Mouse (Mus musculus): Measurements from ENCODE around the gene 1110008P14Rik.
A peak's percentile ranks its signal among the peaks of the same experiment; 100 is the strongest.
"Not testable (repeated sequence)": the region's sequence is repeated elsewhere in the genome, so short reads cannot be mapped to it uniquely, and the experiment has no call there.

1110008P14Rik gene

DNA sequence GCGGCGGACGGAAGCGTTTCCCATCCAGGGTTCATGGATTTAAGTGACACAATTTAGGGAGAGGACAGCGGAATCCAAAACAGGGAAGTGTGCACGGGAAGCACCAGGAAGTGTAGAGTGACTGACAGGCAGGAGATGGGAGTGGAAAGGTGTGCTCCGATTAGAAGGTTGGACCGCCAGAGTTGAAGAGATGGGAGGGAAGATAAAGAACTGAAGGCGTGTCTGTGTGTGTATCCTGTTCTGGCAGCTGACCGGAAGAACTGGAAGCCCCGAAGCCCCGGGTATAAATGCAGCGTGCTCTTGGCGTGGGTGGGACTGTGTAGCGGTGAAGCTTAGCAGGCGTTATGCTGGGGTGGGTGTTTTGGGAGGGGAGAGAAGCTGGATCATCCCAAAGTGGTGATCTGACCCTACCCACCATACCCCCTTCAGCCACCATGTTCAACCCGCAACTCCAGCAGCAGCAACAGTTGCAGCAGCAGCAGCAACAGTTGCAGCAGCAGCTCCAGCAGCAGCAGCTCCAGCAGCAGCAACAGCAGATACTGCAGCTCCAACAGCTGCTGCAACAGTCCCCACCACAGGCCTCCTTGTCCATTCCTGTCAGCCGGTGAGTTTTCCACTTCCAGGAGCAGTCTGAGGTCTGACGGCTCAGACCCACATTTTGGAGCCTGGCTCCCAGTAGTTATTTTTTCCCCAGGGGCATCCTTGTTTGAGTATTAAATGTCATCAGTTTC is 18.2 kb downstream of the 1110008P14Rik start:
- peak; percentile 10 for DNase-seq (ENCODE audit: low spot score)

DNA sequence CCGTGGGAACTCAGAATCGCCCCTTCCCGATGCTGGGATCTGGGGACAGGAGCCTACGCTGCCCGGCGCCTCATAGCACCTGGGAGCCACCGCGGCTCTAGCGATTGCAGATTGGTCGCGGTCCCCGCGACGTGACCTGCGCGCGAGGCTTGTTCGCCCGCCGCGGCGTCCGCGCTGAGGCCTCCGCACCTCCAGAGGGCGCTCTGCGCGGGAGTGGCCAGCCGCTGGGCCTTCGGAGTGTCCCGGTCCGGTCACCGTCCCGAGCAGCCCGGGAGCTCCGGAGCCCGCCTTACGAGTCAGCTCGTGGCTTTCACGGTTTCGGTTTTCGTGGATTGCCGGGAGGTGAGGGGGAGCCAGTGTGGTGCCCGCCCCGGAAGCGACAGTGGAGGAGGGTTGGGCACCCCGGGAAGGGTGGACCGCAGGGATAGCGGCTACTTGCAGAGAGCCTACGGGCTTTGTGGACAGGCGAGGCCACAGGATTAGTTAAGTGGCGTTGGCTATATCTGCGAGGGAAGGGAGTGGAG is 18.9 kb downstream of the 1110008P14Rik start:
- DNase-seq (ENCODE audit: low spot score), result peak; percentile 84

DNA sequence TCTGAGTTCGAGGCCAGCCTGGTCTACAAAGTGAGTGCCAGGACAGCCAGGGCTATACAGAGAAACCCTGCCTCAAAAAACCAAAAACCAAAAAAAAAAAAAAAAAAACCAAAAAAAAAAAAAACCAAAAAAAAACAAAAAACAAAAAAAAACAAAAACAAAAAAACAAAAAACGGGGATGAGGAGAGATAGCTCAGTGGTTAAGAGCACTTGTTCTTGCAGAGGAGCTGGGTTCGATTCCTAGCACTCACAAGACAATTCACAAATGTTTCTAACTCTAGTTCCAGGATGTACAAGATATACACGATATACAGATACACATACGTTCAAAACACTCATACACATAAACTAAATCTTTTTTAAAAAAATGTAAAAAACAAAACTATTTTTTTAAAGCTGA is 19.5 kb downstream of the 1110008P14Rik start:
- not testable (repeated sequence) for DNase-seq (ENCODE audit: low spot score)

DNA sequence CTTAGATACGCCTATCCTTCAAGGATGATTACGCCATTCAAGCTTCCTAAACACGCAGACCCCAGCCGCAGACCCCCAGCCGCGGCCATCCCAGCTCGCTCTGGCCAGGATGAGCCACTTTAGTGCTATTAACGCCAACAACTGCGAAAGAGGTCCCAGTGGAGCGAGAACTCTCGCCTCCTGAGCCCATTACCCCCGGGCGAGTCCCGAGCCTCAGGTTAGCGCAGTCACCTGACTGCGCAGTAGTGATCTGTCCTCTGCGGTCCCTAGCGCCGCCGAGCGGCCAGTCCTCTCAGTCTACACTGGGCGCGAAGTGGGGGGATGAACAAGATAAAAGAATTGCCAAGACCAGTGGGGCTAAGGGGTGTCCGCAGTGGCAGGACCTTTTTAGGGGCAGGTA is 20.3 kb downstream of the 1110008P14Rik start:
- DNase-seq (ENCODE audit: low spot score), result peak; percentile 50

DNA sequence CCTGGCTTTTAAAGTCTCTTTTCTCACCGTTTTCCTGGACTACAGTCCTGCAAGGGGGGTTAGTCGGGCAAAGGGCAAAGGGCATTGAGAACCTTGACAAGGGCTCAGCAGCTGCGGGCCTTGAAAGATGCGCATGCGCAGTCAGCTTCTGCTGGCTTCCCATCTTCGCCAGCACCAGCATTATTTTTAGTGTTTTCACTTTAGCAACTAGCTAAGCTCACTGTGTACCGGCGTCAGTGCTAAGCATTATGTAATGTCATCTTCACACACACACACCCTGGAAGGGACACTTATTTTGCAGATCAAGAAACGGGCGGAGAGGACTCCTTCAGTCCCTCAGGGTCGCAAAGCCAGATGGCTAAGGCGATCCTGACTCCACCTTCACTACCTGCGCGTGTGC is 21.0 kb downstream of the 1110008P14Rik start:
- peak; percentile 62 for DNase-seq (ENCODE audit: low spot score)

DNA sequence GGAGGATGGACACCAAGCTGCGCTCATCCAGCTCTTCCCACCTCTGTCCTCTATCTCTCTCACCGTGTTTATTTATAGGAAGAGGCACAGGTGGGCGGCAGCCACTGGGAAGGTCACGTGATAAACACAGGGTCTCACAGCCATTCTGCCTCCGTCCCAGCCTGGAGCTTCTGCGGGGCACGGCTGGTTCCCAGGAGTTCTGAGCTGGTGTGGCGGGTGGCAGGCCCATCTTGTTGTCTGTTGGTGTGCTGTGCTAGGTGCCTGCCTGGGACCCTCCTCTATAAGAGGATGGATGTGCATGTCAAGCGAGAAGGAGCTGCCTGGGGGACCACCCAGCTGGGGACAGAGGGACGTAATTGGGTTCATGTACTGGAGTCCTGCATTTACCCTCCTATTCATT is 23.4 kb downstream of the 1110008P14Rik start:
- no peak for DNase-seq (ENCODE audit: low spot score)

DNA sequence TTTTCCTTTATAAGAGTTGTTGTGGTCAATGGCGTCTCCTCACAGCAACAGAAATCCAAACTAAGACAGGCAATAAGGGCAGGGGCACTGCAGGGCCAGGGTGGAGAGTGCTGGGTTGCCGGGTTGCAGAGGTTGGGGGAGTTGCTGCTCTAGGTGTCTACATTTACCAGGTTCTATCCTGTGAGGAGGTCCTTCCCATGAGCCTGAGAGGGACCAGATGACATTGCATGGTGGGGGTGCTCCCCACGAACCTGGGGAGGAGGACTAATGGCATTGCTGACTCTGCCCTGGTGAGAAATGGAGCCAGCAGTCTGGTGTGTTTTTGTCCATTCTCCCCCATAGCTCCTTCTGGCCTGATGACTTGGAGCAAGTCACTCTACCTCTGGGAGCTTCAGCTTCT is 24.0 kb downstream of the 1110008P14Rik start:
- DNase-seq (ENCODE audit: low spot score), result no peak

DNA sequence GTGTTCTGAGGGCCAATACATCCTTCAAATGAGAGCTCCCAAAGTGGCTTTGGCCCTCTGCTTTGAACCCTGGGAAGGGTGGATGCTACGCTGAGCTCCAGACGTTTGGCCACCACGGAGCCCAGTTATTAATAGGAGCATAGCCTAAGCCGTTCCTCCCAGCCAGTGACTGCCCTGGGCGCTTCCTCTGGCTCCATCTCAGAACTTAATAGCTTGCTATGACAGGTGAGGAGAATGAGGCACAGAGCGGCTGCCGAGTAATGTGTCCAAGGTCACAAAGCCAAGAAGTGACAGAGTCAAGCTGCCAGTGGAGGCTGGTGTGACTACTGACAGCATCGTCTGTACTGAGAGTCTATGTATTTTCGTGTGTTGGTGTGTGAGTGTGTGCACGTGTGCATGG is 25.5 kb downstream of the 1110008P14Rik start:
- DNase-seq (ENCODE audit: low spot score), result no peak

DNA sequence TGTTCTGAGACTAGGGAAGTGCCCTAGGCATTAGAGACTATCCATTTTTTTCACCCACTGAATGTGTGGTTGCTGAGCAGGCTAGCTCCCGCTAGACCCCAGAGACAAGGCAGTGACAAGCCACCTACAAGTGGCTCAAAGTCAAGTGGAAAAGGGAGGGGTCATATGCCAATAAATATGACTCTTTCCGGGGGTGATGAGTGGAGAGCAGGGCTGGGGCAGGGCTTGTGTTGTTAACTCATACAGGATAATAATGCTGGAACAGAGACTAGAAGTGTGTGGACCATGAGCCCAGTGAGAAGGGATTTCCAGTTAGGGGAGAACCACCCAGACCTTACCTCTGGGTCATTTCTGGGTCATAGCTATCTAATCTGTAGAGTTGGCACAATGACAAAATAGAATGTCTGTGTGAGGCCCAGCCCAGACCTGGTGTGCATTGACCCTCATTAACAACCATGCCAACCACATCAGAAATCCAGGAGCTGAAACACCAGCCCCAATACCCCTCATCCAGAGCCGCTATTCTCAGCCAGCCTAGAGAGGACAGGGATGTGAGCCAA is 27.3 kb downstream of the 1110008P14Rik start:
- DNase-seq (ENCODE audit: low spot score), result no peak

DNA sequence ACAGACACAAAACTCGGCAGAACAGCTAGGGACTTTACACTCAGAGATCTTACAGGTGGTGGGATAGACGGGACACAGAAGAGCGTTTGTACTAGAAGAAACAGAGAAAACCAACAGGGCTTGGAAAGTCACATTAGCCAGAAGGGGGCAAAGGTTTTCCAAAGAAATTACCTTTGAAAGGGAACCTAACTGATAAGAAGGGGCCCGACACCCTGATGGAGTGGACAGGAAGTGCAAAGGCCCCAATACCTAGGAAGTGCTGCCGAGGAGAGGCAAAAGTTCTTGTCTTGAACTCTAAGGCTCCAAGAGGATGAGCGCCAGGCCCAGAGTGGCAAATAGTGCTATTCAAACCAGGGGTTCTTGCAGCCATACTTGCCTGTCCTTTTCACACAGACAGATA is 27.9 kb downstream of the 1110008P14Rik start:
- DNase-seq (ENCODE audit: low spot score), result no peak

DNA sequence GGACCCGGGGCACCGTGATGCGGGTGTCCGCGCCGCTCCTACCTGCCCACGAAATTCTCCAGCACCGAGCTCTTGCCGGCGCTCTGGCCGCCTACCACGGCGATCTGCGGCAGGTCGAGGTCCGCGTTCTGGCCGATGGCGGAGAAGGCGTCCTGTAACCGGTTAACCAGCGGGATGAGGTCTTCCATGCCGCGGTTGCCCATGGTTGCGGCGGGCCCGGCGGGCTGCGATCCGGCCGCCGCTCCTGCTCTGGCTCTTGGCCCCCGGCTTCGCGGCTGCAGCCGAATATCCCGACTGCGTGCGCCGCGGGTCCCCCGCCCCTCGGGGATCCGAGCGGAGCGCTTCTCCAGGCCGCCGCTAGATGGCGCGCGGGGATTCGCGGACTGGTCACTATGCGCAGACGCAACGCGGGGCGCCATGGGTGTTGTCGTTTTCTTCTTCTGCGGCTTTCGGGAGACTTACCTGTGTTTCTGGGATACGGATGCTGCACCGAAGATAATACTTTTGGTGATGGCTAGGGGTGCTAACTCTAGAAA is 28.7 kb downstream of the 1110008P14Rik start, which contains the start of gene Dnm1:
TSS of gene Dnm1 (minus strand) at position 332 of the 536 bp plus-strand sequence.
- peak; percentile 83 for DNase-seq (ENCODE audit: low spot score)

DNA sequence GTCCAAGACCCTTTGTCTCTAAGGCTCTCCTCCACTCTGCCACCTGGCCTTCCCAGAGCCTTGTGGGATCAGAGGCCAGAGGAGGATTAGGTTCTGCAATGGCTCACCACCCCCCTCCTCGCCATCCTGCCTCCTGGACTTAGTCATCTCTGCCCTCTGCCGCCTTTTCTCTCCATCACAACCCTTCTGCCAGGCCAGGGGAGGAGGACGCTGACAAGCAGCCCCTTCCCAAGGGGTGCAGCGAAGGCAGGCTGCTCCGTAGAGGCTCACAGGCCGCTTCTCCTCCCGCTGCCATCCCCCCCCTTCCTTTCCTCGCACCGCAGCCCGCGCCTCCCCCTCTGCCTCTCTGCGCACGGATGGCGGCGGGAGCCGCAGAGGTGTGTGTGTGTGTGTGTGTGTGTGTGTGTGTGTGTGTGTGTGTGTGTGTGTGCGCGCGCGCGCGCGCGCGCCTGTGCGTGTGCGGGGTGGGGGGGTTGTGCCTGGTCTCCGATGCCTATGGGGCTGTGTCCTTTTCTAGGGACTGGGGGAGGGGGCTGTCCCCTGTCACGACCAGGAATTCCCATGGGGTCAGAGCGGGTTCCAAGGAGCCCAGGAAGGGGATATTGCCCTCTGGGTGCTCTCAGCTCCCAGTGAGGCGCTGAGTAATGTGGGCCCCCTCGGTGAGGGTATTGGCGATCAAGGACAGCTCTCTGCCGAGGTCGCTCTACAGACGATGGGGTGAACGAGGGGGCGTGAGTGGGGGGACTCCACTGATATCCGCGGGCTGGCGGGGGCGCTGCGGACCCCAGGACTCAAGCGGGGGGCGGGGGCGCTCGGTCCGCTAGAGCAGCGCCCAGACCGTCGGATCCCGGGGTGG is 29.4 kb downstream of the 1110008P14Rik start, which contains the start of gene Ciz1:
TSS of gene Ciz1 (plus strand) at position 177 of the 856 bp plus-strand sequence.
- peak; percentile 46 for DNase-seq (ENCODE audit: low spot score)

DNA sequence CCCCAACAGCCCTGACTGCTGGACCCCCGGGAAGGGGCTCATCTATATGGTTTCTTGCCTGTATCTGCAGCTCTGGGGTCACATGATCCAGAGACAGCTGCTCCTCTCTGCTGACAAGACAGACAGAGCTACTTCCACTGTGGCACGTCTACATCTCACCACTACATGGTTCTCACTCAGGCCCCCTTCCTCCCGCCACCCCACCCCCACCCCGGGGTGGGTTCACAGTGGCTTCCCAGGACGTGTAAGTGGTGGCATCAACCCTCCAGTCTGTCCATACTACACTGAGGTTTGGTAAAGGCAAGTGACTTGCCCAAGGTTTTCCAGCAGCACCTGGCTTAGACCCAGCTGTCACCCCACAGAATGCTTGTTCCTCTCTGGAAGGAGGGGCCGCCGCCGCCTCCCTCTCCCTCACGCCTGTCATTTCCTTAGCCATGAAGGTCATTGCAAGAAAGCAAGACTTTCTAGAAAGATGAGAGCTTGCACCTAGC is 30.2 kb downstream of the 1110008P14Rik start:
- DNase-seq (ENCODE audit: low spot score), result no peak

DNA sequence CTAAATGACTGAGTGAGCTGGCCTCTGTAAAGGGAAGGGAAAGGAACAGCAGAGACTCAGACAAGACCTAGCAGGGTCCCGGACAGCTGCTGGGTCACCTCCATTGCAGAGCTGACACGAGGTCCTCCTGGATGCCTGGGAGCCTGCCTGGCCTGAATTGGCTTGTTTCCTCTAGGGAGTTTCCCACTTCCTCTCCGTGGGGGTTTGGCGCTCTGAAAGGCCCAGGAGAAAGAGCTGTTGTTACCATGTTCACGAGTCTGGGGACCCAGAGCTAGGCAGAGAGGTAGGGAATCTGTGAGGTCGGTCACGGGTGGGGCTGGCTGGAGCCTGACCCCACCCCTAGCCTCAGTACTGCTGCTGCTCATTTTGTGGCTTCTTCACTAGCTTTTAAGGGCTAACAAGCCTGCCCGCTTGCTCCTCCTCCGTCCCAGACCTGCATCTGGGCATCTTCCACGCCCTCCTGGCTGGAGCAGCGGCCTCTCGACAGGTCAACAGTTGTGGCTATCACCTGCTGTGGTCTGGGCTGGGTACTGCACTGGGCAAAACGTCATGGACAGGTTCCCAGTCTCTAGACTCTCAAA is 31.2 kb downstream of the 1110008P14Rik start:
- no peak for DNase-seq (ENCODE audit: low spot score)

DNA sequence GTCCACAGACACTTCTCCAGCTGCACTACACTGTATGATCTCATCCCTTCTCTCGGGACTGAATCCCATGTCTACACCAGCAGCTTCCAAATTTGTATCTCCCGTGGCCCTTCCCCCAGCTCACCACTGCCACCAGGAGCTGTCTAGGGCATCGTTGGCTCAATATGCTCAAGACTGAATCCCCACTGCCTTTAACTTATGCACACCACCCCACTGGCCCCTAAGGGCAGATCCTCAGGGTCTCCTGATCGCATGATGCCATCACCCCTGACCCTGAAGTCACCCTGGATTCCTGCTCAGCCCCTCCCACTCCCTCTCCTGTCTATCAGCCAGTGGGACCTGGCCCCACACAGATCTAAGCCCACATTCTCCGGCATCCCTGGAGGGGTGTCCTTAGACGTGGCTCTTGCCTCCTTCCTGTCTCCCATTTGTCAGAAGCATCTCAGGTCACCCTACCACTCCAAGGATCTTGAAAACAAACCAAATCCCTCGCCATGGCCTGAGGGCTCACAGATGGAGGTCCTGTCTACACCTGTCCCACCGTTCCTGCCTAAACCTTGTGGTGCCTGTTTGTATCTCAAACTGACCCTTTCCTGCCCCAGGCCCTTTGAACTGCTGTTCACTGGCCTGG is 32.0 kb downstream of the 1110008P14Rik start:
- DNase-seq (ENCODE audit: low spot score), result no peak

DNA sequence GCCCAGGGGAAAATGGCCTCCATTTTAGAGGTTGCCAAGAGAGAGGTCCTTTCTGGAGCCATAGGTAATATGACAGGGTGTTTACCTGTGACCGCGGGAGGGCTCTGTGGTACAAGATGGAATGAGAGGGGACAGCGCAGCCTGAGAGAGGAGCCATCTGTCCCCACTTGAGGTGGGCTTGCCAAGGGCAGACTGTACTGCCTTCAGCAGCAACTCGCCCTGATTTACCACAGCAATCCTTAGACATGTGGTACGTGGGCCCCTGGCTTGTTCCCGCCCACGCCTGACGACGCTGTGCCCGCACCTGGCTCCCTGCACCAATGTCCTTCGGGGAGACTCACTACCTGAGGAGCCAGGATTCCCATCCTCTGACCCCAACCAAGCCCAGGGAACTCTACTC is 33.4 kb downstream of the 1110008P14Rik start:
- DNase-seq (ENCODE audit: low spot score), result no peak

DNA sequence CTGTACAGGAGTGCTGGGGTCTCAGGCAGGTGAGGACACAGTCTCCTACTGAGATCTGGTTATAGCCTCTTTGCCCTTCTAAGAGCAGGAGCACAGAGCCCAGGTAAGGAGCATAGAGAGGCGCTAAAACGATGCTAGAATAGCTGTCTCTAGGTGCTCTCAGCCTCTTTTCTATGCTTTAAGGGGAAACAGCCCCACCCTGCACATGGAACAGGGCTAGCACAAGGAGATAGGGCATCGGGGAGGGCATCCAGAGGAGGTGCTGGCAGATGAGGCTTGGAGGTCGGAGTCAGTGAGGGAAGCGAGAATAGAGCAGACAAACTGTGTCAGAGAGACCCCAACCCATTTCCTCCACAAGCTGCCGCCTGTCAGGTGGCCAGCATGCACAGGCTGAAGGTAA is 34.7 kb downstream of the 1110008P14Rik start:
- DNase-seq (ENCODE audit: low spot score), result no peak

DNA sequence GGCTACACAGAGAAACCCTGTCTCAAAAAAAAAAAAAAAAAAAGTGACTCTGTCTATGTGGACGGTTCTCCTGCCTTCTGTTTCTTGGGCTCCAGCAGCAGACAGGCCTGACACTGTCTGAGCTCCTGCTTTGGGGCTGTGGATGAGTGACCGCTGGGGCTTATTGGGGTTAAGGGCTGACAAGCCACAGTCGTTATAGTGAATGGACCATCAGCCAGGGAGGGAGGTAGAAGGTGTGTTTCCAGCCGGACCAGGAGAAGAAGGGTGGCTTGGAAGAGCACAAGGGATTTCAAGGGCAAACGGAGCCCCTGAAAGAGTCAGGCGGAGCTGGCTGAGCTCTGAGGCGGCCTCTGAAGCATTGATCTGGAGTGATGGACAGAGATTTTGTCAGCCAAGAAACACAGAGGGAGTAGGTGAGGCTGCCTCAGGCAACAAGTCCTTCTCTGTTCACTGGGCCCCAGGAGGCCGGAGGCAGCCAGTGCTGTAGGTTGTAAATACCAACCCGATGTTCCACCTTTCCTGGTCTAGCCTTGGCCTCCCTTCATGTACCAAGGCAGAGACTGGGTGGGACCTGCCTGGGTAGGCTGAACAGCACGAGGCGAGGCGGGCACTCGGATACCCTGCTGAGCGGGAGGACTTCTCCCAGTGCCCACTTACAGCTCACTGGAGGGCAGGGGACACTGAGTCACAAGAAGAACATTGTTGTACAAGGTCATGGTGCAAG is 37.0 kb downstream of the 1110008P14Rik start:
- DNase-seq (ENCODE audit: low spot score), result no peak

DNA sequence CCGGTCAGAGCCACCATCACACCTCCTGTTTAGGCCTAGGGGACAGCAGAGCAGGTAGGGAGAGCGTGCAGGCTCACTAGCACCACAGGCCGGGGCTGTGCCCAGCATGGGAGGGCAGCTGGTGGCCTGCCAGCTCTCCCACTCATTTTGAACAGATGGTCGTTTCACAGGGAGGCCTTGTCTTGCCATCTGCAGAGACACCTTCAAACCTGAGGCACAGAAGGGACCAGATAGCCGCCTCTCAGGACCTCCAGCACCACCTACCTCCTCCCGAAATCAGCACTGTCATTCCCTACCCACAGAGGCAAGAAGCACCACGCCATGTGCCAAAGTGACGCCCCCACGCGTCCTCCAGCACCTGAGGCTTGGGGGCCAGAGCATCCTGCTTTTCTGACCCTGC is 37.7 kb downstream of the 1110008P14Rik start:
- DNase-seq (ENCODE audit: low spot score), result no peak

DNA sequence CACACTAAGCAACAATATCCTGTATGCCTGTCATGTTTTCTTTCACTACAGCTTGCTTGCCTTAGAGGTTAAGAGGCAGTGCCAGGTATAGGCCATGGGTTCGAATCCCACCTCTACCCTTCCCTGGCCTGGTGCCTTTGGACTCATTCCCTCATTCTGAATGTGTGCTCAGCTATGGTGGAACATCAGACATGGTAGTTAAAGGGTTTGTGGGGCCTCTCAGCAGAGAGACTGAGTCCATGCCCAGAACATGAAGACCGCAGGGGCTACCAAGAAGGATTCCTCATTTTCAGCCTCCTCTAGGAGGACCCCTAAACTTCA is 38.4 kb downstream of the 1110008P14Rik start:
- no peak for DNase-seq (ENCODE audit: low spot score)
